Mouse (Mus musculus) megakaryocyte, adult 5-6 weeks (primary cell): ENCODE results near the gene Pcf11. TPM values are rescaled to one million over a fixed set of nuclear protein-coding genes. Genes with fewer than 3 reads are reported as not detected.

Source experiments
- ATAC-seq: 2 replicates; pipeline ENCODE4 v1.8.0; 2016; ENCODE audit warnings: mild to moderate bottlenecking, inconsistent platforms; ENCODE audit not compliant: poor library complexity, severe bottlenecking
- total RNA-seq, 2 experiments: library from RNA; stranded (forward) in 1 of 2; stranded (reverse) in 1 of 2; fragments of 153-499, 151-499 nt in 1 of 2; fragments of 221-1000, 200-1000 nt in 1 of 2; gene quantifications; 2 replicates each; pipeline versions ENCODE4 v1.2.3 to v1.2.4; 2015 to 2017

Gene Pcf11
- total RNA-seq (2015) (71.4 and 79.6 TPM in 2 replicates), total RNA-seq (2017) (67.7 and 70.6 TPM in 2 replicates)

DNA sequence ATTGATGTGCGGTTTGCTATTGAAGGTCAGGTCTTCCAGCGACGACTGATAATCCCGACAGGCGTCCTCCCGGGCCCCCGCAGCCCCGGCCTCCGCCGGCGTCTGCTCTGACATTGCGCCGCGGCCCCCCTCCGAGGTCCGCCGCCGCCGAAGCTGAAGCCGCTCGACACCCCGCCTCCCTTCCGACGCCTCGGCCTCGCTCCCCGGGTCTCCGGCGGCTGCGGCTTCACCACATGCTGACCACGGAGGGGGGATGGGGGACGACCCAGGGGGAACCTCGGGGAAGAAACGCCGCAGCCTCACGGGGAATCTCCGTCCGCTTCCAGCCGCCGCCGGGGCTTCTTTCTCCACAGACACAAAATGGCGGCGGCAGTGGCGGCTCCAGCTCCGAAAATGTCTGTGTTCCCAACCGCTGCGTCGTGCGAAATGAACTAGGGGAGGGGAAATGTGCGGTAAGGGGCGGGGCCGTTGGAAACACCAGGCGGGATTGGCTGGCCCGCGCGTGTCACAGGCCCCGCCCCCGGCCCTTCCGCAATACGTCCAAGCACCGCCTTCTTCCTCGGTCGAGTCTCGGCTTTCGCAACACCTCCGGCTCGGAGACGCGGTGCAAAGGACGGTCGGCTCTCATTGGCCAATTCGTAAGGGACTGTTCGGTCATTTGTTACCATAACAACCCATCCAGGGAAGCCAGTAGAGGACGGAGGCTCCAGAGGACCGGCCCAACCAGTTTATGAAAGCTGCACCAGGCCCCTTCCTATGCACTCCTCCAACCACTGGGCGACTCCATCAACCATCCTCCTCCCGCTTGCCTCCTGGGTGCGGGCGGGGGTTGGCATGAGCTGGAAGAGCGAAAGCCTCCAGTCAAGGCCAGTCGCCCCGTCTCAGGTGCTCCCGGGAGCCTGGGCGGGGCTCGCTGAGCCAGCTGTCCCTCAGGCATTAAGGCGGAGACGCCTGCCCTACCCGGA is at the start of gene Pcf11:
Gene Pcf11, minus strand, starts transcription at position 428 of the 965 bp plus-strand sequence.
- peak; percentile 81 for ATAC-seq

DNA sequence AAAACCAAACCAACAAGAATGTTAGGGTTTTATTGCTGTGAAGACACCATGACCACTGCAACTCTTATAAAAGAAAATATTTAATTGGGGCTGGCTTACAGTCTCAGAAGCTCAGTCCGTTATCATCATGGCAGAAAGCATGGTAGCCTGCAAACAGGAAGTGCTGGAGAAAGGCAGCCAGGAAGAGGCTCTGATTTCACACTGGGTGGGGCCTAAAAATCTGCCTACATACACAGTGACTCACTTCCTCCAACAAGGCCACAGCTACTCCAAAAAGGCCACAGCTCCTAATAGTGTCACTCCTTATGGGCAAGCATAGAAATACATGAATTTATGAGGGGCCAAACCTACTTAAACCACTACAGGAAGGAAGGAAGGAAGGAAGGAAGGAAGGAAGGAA is 45.3 kb upstream of the Pcf11 start:
- peak; percentile 77 for ATAC-seq

DNA sequence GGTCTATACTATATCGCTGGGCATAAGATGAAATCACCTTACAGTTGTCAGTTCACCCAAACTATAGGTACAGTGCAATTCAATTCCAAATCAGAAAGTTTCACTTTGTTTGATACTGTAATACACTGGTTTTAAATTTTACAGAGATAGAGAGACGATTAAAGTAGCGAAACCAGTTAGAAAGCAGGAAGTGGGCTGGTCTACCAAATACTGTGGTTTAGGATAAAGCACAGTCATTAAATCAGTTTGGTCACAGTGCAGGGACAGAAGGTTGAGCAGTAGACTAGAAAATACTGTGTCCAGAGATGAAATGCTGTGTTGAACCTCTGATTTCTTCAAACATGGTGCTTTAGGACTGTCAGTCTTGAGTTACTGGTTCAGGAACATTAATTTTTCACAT is 41.9 kb upstream of the Pcf11 start:
- ATAC-seq, result peak; percentile 92

DNA sequence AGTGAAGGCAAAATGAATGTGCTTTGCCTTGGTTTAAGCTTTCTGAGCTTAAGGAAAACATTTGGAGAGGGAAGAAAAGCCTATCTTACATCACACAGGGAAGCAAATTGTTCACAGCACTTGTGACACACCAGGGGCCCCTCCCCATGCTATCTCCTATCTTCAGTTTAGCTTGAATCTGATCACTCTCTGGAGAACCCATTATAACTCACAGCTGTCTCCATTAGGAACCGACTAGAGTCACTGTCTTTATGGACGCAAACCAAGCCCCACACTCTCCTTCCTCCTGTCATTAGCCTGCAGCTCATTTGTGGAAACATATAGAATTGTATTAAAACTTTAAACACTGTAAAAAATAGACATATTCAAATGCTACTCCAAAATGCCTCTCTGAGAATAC is 39.8 kb upstream of the Pcf11 start:
- ATAC-seq, result no peak

GRCm38 (mm10) chr7:92706711-92707110 is 37.0 kb upstream of the Pcf11 start:
- no peak for ATAC-seq

DNA sequence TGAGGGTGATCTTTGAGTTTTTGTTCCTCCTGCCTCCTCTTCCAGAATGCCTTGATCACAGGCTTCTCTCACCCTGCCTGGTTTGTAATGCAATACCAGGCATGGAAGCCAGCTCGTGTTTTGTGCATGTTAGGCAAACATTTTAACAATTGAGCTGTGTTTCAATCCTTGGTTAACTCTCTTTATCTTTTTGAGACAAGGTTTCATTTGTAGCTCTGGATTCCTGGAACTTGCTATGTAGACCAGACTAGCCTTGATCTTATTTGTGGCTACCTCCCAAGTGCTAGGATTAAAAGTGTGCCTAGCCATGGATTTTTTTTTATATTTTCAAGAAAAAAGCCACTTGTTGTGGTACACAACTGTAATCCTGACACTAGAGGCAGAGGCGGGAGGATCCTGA is 35.8 kb upstream of the Pcf11 start:
- ATAC-seq, result no peak

DNA sequence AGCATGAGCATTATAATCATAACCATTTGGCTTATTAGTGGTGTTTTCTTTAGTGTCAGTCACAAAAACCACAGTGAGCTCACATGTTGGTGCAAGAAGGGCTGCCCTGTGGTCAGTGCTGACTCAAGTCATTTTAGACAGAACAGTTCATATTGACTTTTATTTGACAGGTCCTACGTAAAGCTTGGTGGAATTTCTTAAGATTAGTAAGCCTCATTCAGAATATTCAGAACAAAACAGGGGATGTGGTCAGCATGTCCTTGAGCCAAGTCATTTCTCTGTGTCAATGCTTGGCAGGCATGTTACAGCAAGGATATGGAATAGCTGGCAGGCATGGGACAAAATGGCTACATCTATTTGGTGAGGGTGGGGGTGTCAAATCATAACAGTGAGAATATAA is 33.9 kb upstream of the Pcf11 start:
- ATAC-seq, result no peak

DNA sequence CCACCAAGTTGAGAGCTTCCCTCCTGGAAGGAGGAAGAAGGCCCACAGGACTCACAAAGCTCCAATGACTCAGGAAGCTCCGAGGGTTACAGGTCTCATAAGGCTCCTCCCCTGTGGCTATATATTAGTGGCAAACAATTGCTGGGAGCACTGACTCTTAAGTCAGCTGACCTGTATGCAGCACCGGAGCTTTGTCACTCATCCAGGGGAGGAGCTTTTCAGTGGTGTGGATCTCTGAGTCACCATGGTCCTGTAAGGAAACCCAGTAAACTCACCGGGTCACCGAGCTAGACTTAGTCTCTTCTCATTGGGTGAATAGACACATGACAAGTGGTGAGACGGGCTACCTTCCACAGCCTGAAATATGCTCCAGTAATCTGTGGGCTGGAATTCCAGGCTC is 29.0 kb upstream of the Pcf11 start:
- ATAC-seq, result no peak

DNA sequence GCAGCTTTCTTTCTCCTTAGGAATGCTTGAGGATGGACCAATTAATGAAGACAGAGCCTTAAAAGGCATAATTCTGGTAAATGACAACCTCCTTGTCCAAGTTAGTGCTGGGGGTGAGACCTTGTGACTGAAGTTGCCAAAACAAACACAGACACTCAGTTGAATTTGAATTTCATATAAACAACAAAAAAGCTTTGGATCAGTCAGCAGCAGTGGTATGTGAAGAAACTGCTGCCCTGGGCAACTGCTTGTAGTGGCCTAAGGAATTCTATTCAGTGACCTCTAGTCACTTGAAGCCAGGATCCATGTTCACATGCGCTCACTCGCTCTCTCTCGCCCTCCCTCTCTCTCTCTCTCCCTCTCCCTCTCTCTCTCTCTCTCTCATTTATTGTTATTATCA is 26.7 kb upstream of the Pcf11 start:
- no peak for ATAC-seq

GRCm38 (mm10) chr7:92689101-92689500 is 19.4 kb upstream of the Pcf11 start:
- ATAC-seq, result no peak

DNA sequence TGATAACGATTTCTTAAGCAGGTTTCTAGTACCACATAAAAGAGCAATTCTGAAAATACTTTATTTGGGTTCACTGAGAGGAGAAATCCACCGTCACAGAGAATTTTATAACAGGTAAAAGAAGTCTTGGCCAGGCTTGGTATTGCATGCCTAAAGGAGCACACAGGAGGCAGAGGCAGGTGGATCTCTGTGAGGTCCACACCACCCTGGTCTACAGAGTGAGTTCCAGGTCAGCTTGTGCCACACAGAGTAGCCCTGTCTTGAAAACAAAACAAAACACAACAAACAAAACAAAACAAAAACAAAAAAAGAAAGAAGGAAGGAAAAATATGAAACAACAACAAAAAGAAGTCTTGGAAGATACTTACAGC is 18.6 kb upstream of the Pcf11 start:
- ATAC-seq, result no peak

DNA sequence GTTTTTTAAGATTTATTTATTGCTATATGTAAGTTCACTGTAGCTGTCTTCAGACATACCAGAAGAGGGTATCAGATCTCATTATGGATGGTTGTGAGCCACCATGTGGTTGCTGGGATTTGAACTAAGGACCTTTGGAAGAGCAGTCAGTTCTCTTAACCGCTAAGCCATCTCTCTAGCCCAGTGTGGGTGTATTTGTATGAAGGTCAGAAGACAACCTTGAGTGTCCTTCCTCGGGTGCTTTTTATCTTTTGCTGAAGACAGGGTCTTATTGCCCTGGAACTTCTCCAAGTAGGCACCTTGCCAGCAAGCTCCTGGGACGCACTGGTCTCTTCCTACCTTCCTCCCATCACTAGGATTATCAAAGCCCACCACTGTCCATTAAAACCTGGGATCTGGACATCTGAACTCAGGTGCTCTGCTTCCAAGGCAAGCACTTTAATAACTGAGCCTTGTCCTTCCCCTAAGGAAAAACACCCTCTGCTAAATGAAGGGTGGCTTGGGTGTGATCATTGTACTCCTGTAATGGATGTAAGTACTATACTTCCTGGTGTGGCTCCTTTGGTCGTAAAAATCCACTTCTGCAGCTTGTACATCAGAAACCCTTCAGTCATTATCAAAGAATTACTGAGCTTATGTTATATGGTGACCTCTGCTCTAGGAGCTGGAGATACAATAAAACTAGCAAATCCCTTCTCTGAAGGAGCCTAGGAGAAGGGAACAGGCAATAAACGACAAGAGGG is 18.0 kb upstream of the Pcf11 start:
- ATAC-seq, result no peak

- no peak for ATAC-seq
Measured at GRCm38 (mm10) chr7:92677346-92677745, 7.6 kb upstream of the Pcf11 start.

- no peak for ATAC-seq
Measured at GRCm38 (mm10) chr7:92675131-92675530, 5.4 kb upstream of the Pcf11 start.

DNA sequence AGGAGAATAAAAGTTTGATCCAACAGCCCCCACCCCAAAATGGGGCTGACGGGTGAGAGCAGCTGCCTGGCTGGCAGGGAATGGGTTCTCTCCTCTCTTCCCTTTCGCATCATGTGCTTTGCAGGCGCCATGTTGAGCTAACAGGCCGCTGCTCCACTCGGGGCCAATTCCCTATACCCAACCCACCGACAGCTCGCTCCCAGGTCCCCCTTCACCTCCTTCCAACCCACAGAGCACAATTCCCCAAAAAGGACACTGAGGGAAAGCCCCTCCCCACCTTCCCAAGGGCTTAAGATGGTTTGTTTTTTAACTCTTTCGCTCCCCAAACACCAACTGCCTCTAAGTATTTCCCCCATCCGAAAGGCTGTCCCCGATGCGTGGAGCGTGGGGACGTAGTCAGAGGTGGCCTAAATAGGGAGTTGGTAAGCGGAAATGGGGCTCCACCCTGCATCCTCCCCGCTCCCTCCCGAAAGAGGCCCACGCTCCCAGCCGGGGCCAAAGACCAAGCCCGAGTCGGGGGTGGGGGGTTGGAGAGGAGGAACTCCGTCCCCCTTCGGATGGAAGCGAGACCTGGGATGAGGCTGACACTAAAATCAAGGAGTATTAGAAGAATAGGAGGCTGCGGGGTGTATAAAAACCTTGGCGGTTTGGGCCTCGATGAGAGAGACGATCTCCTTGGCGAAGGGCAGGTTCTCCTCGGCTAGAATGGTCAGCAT is 785 bp downstream of the Pcf11 start:
- peak; percentile 48 for ATAC-seq

- ATAC-seq, result no peak
Measured at GRCm38 (mm10) chr7:92666274-92666820, 3.4 kb downstream of the Pcf11 start.

DNA sequence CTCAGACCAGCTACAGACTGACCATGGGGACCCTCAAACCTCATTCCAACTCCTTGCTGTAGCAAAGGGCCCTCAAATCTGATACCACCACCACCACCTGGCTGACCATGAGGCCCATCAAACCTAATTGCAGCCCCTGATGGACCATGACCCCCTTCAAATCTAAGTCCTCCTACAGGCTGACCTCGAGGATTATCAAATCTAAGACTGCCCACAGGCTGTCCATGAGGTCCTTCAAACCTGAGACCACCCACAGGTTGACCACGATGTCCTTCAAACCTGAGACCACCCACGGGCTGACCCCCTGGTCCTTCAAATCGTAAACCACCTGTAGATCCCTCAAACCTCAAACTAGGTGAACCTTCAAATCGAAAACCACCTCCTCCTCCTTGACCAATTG is 11.7 kb downstream of the Pcf11 start:
- no peak for ATAC-seq

- no peak for ATAC-seq
Measured at GRCm38 (mm10) chr7:92656386-92656785, 13.3 kb downstream of the Pcf11 start.

DNA sequence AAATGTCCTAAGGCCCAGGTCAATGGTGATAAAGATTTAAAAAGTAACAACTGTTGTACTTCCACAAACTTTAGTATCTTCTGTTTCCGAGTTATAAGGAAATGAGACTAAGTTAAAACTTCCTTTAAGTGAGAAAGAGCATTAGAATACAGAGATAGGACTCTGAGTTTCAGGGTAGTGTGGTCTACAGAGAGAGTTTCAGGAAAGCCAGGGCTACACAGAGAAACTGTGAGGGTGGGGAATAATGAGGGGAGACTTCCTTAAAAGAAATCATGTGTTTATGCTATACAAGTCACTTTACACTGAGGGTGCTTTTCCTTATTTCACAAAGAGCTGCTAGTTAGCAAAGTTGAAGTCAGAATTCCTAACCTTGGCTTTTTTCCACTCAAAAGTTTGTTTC is 16.4 kb downstream of the Pcf11 start:
- peak; percentile 38 for ATAC-seq

DNA sequence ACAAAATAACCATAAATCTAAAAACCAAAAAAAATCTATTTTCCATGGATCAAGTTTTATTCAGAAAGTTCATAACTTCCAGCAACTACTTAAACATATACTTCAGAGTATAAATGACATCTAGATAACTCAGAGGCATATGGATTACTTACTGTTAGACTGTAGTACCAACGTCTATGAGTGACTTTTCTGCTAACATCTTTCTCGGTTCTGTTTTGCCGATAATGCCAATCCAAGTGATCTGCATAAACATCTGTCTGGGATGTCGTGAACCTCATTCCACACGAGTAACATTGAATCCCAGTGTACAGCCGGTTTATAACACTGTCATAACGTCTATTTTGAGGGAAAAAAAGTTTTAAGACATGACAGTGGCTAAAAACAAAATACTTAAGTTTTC is 21.9 kb downstream of the Pcf11 start:
- ATAC-seq, result no peak

DNA sequence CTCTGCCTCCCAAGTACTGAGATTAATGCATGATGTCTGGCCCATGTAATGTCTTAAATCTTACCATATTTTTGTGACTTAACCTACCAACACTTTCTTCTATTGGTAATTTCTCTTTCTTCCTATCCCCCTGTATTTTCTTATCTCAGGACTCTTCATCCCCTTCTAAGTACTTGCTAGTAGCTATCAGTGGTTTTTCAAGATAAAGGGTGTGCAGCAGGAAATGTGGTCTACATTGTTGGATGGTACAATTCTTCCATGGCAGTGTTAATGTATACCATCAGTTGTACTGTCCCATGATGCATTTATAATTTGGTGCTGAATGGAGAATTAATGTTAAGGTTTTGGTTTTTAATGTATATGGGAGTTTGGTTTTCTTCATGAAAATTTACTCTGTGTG is 27.4 kb downstream of the Pcf11 start:
- no peak for ATAC-seq
